Mouse (Mus musculus) urinary bladder, postnatal 14 days (tissue): Measurements from ENCODE around the gene Klf8.
"Not testable (repeated sequence)": the region's sequence is repeated elsewhere in the genome, so short reads cannot be mapped to it uniquely, and the experiment has no call there.

Experiments
- DNase-seq: peaks from one replicate; pipeline ENCODE4 v3.0.0; 2021; ENCODE audit warnings: low spot score

Gene Klf8

GRCm38 (mm10) chrX:153237304-153237919 is at the start of gene Klf8:
Klf8 (plus strand) TSS chrX:153237466.
- no peak for DNase-seq

DNA sequence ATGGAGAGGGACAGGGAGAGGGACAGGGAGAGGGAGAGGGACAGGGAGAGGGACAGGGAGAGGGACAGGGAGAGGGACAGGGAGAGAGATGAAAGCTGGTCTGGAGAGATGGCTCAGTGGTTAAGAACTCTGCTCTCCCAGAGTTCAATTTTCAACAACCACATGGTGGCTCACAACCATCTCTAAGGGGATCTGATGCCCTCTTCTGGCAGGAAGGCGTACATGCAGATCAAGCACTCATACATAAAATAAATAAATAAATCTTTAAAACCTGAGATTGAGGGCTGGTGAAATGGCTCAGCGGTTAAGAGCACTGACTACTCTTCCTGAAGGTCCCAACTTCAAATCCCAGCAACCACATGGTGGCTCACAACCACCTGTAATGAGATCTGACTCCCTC is 38.1 kb upstream of the Klf8 start:
- DNase-seq, result not testable (repeated sequence)

DNA sequence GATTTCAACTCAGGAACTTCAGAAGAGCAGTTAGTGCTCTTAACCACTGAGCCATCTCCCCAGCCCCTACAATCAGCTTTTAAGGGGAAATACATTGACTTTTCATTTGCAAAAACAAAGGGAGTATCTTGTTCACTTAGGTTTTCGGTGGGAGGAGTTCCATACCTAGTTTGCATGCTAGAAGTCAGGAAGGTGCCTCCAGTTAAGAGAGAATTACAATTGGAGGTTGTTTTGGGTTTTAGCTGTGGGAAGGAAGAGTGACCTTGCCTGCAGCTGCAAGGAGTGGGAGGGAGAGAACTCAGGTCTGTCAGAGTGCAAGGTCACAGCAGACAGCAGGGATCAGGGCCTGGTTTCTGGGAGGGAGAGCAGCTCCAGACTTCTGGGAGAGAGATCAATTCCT is 26.2 kb upstream of the Klf8 start:
- no peak for DNase-seq

GRCm38 (mm10) chrX:153231240-153231639 is 6.0 kb upstream of the Klf8 start:
- no peak for DNase-seq

DNA sequence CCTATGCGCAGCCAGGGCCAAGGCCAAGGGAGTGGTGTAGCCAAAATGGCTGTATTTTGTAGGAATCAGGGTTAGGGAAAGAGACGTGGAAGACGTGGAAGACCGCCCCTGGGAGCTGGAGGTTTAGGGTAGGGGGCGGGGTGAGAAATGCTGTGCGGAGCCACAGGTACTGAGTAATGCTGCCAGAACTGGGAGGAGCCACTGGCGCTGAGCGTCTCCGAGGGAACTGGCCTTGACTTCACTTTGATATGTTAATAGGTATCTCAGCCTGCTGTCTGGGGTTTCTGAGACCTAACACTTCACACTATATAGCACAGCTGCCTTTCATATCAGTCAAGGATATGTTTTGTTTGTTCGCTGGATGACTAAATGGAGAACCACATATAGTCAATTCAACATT is 4.0 kb upstream of the Klf8 start:
- no peak for DNase-seq

DNA sequence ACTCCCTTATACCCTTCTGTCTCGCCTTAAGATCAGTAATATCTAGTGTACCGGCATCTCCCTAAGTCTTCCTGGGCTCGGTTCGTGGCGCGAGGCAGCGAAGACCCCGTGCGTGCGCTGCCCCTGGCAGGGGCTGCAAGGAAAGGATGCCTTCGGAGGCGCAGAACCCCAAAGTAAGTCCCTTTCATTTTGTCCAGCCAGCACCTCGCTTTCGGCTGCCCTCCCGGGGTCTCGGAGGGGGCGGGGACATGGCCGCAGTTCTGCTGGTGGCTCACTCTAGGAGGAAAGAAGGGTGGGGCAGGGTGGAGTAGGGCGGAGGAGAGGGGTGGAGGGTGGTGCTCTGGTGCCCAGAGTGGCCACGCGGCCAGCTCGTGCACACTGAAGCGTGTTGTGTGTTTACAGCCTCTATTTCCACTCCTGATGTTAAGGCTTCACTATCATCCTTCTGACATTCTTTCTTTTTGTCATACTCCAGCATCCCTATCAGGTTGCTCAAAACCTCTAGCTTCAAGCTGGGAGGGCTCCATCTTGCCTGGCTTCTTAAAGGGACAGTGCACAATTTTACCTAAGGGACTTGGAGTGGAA is 746 bp downstream of the Klf8 start:
- DNase-seq, result no peak

DNA sequence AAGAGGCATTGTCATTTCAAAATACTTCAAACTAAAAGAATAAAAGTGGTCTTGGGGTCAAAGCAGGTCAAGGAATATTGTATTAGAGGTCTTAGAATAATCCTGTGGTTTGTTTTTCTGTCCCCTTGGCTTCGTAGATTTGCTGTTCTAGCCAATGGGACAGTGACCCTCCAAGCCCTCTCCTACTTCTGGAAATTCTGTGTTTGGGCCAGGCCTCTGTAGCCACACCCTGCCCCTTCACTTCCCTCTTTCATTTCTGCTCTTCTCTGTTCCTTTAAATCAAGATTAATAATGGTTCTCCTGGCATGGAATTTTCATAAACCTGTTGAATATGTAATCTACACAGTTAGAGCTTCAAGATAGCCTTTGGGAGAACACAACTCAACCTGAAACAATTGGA is 17.0 kb downstream of the Klf8 start:
- DNase-seq, result no peak

DNA sequence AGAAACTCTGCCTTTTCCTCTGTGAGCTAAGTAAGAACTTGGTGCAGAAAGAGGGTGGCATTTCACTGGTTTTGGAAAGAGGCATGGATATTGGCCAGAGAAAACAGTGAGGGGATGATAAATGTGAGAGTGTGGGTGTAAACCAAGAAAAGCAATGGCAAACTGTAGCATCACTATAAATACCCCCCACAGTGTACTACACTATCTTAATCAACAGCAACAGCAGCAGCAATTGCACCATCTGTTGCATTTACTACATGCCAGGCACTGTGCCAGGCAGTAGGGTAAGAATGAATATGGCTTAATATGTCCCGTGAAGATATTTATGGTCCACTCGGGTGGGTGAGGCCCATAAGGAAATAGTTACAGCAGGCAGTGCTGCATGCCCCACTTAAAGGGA is 18.2 kb downstream of the Klf8 start:
- no peak for DNase-seq

DNA sequence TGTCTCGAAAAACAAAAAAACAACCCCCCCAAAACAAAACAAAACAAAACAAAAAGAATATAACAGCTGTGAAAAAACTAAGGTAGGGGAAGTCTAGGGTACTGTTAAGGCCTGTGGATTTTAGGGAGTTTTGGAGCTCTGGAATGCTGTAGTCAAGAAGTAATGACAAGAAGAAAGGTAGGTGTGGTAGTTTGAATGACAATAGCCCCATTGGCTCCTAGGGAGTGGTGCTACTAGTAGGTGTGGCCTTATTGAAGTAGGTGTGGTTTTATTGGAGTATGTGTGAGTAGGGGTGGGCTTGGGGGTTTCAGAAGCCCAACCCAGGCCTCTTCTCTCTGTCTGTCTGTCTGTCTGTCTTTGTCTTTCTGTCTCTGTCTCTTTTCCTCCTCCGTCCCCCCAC is 44.9 kb downstream of the Klf8 start:
- DNase-seq, result no peak

- DNase-seq, result no peak
These were observed 74.1 kb downstream of the Klf8 start for GRCm38 (mm10) chrX:153311356-153311755.

DNA sequence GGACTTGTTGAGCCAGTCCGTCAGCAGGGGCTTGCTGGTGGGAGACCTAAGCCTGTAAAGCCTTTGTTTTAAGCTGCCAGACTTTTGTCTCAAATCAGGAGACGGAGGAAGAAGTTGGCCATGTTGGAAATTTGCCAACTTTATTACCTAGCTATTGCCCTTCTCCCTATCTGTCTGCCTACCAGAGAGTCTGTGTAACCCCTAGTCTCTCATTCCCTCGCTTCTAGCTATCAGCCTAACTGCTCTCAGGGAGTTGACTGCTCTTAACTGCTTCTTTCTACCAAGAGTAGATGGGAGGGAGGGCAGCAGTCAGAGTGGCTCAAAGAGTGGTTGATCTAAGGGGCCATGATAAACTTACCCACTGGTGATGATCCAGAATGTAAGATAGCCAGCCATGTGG is 85.8 kb downstream of the Klf8 start:
- no peak for DNase-seq

DNA sequence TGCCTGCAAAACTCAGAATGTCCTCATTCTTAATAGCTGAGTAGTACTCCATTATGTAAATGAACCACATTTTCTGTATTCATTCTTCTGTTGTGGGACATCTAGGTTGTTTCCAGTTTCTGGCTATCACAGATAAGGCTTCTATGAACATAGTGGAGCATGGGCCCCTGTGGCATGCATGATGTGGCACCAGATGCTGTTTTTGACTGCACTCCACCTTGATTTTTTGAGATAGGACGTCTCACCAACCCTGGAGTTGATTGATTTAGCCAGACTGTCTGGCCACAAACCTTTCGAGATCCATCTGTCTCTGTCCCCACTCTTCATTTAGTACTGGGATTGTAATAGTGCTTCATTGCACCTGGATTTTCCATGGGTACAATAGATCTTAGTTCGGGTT is 96.9 kb downstream of the Klf8 start:
- not testable (repeated sequence) for DNase-seq

DNA sequence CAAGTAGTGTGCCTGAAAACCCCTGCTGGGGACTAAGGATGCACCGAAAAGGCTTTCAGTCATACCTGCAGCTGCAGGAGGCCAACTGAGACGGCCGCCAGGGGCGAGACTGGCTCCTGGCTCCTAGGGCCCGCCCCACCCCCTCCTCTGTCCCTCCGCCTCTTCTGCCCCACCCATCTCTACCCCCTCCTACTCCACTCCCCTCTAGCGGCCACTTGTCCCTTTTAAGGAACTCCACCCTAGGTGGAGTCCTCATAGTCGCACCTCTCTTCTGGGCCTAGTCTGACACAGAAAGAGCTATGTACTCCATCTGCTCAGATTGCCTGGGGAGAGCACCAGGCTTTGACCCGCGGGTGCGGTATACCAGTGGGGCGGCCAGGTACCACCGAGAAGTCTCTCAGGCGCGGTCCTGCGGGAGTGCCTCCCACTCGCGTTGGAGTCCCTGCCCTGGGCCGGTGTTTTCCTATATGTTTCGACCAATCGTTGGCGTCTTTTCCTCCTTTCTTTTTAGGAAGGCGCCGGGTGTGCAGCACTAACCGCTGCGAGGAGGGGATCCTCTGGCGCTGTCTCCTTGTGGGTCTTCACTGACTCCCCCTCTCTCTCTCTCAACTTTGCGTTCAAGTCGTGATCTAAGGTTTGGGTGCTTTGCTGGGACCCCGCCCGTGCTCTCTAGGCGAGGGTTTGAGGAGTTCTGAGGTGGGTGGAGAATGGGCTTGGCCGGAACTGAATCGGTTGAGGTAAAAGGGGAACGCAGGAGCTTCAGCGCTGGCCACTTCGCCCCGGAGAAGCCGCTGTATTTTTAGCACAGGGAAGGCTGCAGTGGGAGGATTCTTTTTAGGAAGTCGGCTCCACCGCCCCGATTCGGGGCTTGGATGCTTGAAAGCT is 122.3 kb downstream of the Klf8 start:
- peak; percentile 23 for DNase-seq

- DNase-seq, result peak; percentile 6
These were observed 122.9 kb downstream of the Klf8 start for GRCm38 (mm10) chrX:153360216-153360590.

DNA sequence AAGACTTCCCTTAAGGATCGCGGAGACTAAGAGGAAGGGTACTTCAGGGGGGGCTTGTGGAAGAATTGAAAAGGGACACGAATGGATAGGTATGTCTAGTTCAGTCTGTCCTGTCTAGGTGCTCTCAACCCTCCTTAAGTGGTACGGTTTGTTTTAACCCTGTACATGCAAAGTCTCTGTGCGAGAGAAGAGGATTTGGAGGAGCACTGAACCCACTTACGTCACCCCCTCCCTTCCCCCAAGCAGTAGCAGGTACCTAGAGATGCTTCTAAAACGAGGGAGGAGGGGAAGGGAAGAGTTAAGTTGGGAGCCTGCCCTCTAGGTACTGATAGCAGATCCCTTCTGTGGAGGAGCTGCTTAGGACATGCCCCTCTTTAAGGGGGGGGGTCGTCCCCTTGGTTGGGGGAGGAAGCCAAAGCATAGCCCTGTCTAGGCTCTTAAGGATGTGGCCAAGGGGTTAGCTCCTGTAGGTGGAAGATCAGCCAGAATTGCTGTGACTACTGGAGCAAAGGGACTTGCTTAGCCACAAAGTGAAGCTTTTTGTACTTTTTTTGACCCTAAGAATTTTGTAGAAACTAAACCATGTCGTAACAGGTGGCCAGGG is 123.5 kb downstream of the Klf8 start:
- no peak for DNase-seq

GRCm38 (mm10) chrX:153366754-153367153 is 129.5 kb downstream of the Klf8 start:
- peak; percentile 39 for DNase-seq

DNA sequence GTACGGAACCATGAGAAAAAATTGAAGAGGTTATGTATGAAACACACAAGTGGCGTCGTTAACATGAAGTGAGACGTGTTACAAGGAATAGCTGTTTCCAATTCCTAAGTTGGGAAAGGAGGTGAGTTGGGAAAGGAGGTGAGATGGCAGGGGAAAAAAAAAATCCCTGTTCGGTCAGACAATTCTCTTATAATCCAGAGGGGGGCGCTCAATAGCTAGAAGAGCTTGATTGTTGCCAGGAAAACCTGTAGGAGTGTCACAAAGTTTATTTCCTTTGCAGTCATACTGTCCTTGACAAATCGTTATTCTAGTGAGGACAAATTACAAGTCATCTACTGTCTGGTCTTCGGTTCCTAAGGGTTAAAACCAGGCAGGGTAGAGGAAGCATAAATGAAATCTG is 132.5 kb downstream of the Klf8 start:
- DNase-seq, result no peak

GRCm38 (mm10) chrX:153375105-153375504 is 137.8 kb downstream of the Klf8 start:
- DNase-seq, result no peak

DNA sequence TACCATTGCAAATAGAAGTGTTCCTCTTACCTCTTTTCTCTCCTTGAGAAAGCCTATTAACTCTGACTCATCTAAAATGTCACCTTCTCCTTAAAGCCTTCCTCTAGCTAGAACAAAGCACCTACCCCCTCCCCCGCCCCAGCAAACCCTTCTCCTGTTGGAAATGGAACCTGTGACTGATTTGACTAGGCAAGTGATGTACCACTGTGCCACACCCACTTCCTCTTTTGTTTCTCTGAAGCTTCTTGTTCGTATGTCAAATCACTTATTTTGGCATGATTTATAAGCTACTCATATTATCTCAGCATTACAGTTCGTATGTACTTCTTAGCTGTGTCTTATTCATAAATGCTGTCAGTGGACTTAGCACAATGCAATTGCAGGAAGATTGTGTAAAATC is 144.5 kb downstream of the Klf8 start:
- no peak for DNase-seq

DNA sequence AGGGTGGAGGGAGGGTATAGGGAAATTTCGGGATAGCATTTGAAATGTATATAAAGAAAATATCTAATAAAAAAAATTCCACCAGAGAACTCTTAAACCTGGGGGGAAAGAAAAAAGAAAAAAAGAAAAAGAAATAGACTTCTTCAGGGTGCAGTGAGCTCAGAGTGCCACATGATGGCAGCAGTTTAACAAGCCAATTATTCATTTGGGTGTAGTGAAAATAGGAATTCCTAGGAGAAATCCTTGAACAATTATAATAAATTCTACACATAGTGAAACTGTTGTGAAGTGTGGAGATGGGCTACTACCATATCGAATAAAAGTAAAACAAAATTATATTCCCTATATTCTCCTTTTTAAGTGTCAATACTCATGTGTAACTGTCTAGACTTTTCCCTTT is 152.0 kb downstream of the Klf8 start:
- DNase-seq, result peak; percentile 2

GRCm38 (mm10) chrX:153417067-153417466 is 179.8 kb downstream of the Klf8 start:
- DNase-seq, result no peak

DNA sequence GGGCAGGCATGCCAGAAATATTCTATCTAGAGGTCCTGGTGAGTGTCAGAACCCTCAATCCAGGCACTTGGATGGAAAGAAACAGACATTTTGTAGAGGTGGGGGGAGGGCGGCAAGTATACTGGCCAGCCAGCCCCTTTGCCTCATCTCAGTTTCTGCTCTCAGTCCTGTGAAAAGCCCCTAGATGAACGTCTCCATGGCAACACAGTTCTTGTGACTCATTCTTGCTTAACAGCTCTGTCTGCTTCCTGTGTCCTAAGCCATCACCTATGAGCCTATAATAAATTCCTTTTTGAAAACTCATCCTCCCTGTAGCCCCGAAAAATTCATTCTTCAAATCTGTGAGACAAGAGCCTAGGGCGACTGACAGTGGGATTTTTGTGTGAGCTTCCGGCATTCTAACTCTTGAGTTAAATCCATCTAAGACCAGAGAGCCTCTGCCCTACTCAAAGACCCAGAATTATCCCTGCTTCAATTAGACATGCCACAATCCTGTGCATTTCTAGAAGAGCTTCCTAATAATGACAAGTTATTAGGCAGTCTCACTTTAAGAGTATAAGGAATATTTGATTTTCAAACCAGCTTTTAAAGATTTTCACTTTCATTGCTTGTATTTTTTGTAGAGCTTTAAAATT is 196.5 kb downstream of the Klf8 start:
- DNase-seq, result no peak
